Mouse (Mus musculus): ENCODE data around the gene Il4i1. TPM values are rescaled to one million over a fixed set of nuclear protein-coding genes. Genes with fewer than 3 reads are reported as not detected.

Il4i1 gene
- 1.1 to 5.2 TPM (median 3.7 TPM) in 3 replicates for total RNA-seq (2017)

DNA sequence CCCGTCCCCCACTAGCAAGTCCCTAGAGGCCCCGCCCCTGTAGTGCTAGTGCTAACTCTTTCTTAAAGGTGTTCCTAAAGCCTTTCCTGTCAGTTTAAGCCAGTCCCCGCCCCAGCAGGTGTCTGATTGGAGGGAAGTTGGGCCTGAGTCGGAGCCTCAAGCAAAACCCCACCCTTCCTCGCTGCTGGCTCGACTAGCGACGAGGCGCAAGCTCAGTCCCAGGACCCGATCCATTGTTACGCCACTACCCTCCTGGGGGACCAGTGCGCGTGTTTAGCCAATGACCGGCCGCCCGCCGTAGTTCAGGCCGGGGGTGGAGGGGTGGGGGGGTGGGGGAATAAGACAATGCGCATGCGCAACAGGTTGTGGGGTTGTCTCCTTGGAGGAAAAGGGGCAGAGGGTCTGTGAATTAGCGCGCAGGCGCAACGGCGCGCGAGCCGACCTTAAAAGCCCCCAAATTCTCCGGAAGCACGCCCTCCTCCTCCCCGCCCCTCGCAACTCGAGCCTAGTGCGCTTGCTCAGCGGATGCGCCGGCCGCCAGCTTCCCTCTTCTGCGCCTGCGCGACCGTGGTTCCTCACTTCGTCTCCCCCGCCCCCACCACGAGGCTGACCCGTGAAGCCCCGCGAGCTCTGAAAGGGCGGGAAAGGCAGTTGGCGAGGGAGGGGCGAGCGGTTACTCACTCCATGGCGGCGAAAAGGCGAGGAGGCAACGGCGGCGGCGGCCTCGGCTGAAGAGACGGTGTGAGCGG is at the start of gene Il4i1, which contains the start of gene Nup62:
Gene Il4i1 (plus strand): TSS at position 667 of the 749 bp plus-strand sequence.
Gene Nup62 (plus strand): TSS at position 368 of the 749 bp plus-strand sequence.
- peak; percentile 95 for ATAC-seq (replicated peaks; ENCODE audit: insufficient number of reproducible peaks, low FRiP score, low TSS enrichment, poor library complexity, severe bottlenecking)

DNA sequence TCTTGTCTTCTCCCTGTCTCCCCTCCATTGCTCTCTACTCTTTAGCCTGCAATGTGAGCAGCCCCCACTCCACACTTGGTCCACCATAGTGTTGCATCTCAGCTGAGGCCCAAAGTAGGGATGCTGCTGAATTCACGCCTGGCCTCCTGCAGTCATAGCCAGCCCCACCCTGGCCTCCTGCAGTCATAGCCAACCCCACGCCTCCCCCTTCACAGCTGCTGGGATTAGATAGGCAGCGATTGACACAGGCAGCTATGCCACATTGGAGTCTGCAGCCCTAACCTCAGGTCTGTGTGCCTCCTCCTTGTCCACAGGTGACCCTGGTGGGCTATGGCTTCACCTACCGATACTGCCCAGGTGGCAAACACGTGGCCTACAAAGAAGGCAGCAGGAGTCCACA is 48.1 kb upstream of the Il4i1 start:
- ATAC-seq (replicated peaks; ENCODE audit: insufficient number of reproducible peaks, low FRiP score, low TSS enrichment, poor library complexity, severe bottlenecking): no peak

DNA sequence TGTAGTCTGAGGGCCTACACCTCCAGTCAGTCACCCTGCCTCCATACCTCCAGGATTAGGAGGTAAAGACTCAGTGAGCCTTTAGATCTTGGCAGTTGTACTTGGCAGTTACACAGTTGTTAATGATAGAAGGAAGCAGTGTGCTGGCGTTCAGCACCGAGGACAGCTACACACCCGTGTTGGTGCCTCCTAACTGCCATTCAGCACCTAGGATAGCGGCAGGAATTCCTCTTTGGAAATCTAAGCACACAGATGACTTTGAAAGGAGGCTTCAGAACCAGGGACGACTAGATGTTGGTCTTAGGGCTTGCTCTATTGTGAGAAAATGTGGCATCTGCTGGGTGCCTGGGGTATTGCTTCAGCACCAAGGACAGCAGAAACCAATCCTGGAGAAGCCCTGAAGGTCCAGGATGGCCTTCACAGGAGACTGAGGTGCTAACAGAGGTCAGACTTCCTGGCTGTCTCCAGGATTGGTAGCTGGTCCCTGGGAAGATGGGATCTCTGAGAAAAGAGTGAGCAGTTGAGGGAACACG is 46.1 kb upstream of the Il4i1 start:
- no peak for ATAC-seq (replicated peaks; ENCODE audit: insufficient number of reproducible peaks, low FRiP score, low TSS enrichment, poor library complexity, severe bottlenecking)

DNA sequence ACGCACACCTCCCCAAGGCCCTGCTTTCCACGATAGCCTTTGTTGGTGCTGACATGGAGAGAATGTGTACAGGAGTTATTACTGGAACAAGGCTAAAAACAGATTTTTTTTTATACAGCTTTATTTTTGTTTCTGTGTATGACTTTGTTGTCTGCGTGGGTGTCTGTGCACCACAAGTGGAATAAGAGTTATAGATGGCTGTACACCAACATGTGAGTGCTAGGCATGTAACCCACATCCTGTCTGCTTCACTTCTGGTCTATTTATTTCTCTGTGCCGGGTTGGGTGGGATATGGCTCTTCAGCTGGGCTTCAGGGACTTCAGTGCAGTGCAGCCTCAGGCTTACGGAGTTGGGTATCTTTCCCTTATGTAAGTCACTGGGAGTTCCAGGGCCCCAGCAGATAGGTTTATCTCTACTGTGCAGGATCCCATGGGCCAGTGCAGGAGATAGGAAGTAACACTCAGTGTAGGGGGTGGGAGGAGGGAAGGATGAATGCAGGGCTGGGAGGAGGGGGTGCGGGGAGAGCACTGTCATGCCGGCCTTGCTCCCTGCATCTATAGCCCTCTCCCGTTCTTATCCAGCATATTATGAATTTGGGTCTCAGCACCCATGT is 43.5 kb upstream of the Il4i1 start:
- no peak for ATAC-seq (replicated peaks; ENCODE audit: insufficient number of reproducible peaks, low FRiP score, low TSS enrichment, poor library complexity, severe bottlenecking)

DNA sequence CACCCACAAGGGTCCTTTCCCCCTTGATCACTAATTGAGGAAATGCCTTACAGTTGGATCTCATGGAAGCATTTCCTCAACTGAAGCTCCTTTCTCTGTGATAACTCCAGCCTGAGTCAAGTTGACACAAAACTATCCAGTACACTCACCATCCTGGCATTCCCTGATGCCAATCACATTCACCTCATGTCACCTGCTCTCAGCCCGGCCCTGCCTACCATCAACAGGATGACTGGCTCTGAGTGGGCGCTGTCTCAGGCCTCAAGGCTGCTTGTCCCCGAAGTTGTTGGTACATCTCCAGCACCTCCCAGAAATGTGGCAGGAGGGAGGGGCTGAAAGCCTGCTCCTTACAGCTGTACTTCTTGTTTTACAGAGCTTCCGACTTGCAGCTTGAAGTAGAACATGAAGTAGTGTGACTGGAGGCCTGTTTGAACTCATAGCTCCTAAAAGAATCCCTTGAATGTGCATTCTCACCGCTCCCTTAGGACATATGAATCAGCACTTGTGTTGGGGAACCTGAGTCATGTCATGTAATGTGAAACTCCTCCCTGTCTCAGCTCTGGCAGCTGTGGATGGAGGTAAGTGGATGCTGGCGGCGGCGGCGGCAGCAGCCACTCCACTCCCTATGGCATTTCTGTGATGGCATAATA is 39.2 kb upstream of the Il4i1 start:
- ATAC-seq (replicated peaks; ENCODE audit: insufficient number of reproducible peaks, low FRiP score, low TSS enrichment, poor library complexity, severe bottlenecking): no peak

DNA sequence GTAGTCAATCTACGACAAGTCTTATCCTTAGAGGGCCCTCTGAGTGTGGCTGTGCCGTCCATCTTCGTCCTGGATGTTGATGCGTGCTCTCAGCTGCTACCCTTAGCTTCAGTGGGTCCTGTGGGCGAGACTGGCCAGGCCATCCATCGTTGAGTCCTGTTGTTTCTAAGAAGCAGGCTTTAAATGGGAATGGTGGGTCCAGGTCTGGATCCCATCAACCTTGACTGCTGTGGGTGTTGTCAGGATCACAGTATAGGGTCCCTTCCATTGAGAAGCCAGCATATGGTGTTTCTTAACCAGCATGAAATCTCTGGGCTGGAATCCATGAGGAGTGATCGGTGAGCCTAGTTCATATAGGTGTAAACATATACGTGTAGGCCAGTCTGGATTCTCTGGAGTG is 36.1 kb upstream of the Il4i1 start:
- no peak for ATAC-seq (replicated peaks; ENCODE audit: insufficient number of reproducible peaks, low FRiP score, low TSS enrichment, poor library complexity, severe bottlenecking)

DNA sequence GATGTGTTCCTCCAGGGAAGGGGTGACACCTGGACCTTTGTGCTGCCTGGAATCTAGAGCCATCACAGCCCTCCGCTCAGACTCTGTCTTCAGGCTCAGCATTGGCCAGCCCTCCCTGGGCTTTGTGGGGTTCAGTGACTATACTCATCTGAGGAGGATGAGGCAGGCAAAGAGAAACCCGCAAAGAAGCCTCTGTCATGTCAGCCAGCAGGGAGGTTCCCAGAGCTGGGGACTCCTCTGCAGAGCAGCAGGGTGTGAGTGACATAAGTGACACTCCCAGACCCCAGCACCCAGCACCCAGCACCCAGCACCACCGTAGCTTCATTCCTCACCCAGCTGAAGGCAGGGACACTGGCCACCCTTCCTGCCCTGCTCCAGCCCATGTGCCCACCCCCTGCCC is 26.7 kb upstream of the Il4i1 start:
- no peak for ATAC-seq (replicated peaks; ENCODE audit: insufficient number of reproducible peaks, low FRiP score, low TSS enrichment, poor library complexity, severe bottlenecking)

DNA sequence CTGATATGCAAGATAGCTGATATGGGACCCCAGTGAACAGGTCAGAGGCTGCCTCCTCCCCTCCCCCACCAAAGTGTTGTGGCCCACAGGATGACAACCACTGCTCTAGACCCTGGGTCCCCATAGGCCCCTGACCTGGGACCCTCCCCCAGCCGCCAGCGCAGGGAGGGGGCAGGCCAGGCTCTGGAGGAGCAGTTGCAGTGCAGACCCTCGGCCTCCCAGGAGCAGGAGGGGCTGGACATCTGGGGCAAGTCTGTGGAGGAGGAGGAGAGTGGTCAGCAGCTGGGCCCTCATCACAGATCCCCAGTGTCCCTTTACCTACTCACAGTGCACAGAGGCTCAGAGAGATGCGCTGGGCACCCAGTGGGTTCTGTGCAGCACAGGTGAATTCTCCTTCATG is 26.1 kb upstream of the Il4i1 start:
- no peak for ATAC-seq (replicated peaks; ENCODE audit: insufficient number of reproducible peaks, low FRiP score, low TSS enrichment, poor library complexity, severe bottlenecking)

DNA sequence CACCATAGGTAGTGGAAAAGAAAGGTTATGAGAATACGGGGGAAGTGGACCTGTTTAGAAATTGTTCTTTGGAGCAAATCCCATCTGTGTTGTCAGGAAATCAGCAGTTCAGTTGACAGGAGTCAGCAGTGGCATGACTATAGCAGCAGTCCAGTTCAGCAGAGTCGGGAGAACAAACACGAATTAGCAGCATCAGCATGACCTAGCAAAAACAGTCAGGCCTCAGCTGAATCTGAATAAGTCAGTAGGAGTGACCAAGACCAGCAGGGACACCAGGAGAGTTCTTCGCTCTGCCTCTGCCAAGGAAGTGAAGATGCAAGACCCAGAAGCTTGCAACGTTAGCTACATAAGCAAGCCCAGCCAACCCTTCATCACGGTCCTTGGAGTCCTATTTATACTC is 23.4 kb upstream of the Il4i1 start:
- no peak for ATAC-seq (replicated peaks; ENCODE audit: insufficient number of reproducible peaks, low FRiP score, low TSS enrichment, poor library complexity, severe bottlenecking)

DNA sequence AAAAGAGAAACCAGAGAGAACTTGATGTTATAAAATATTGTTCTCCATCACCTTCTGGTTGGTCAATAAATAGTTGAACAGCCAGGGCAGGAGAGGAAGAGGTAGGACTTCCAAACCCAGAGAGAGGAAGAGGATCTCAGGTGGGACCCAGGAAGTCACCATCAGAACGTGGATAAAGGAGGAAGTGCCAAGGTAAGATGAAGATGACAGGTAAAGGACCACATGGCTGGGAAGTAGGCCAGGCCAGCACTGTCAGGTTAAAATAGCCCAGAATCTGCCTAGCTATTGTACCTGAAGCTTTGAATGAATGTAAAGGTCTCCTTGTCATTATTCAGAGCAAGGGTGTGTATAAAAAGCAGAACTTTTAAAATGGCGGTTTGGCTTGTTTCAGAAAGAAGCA is 7.3 kb upstream of the Il4i1 start:
- no peak for ATAC-seq (replicated peaks; ENCODE audit: insufficient number of reproducible peaks, low FRiP score, low TSS enrichment, poor library complexity, severe bottlenecking)

DNA sequence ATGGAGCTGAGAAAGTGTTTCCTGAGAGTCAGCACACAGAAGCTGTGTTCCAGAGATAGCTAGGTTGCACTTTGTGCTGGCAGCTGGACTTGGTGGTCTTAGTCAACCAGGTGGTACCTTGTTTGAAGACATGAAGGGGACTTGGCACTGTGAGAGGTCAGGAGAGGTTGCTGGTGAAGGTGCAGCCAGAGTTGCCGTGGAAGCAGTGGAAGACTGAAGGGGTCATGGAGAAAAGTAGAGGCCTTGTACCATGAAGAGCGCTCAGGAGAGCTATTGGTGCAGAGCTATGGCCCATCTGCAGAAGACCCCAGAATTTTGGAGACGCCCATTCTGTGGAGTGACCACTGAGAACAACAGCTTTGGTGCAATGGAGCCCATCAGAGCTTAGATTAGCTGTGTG is 6.7 kb upstream of the Il4i1 start:
- no peak for ATAC-seq (replicated peaks; ENCODE audit: insufficient number of reproducible peaks, low FRiP score, low TSS enrichment, poor library complexity, severe bottlenecking)

DNA sequence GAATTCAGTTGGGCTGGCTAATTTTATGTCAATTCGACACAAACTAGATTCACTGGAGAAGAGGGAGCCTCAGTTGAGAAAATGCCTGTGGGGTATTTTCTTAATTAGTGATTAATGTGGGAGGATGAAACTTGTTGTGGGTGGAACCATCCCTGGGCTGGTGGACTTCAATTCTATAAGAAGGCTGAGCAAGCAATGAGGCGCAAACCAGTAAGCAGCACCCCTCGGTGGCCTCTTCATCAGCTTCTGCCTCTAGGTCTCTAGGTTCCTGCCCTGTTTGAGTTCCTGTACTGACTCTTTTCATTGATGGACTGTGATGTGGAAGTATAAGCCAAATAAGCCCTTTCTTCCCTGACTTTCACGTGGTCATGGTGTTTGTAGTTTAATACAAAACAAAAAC is 5.8 kb upstream of the Il4i1 start:
- ATAC-seq (replicated peaks; ENCODE audit: insufficient number of reproducible peaks, low FRiP score, low TSS enrichment, poor library complexity, severe bottlenecking): no peak

DNA sequence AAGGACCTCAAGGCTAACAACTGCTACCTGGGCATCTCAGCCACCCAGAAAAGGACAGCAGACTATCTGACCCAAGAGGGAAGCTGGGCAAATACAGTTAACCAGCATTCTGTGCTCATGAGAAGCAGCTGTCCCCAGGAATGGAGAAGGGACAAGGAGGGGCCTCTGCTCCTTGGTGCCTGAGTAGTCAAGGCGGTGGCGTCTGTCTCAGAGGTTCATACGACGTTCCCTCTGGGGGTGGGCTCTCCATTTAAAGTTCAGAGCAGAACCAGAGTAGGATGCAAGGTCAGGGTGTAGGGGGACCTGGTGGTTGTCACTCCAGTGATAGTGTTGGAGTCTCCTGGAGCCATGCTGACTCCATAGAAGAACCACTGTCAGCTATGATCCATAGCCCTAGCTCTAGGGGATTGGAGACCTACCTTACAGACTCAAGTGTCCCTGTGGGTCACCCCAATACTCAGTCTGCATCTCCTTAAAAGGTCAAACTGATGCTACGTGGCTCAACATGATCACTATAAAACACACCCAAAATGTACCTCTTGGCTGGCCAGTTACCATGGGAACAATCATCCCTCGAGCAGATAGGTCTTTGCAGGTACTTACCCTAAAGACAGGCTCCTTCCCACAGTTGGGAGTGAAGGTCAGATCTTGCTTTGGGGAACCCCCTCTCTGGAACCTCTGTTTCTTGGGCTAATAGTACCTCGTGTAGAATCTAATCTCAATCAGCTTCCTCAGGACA is 5.2 kb upstream of the Il4i1 start:
- ATAC-seq (replicated peaks; ENCODE audit: insufficient number of reproducible peaks, low FRiP score, low TSS enrichment, poor library complexity, severe bottlenecking): no peak

DNA sequence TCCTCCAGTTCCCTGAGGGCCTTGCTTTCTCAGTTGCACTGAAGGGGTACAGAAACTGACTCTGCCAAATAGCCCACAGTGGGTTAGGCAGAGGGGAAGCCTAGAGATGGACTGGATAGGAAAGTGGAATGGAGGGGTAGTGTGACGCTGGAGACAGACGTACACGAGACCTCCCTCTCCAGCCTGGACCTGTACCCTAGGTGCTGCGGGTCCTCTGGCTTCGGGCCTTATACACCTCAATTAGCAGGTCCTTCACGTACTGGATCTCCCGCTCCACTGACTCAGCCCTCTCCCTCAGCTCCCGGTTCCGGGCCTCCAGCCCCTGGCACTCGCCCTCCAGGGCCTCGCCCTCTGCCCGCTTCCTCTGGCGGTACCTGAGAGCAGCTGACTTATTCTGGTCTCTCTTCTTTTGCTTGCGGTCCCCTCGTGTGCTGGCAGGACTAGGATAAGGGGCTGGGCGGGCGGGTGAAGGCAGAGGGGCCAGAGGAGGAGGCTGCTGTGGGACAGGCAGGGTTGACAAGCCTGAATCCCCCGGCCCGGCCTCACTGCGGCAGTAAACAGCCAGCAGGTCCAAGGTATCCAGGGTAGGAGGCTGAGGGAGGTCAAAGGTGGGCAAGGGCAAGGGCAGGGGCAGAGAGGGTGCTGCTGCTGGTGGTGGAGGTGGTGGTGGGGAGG is 3.4 kb upstream of the Il4i1 start:
- no peak for ATAC-seq (replicated peaks; ENCODE audit: insufficient number of reproducible peaks, low FRiP score, low TSS enrichment, poor library complexity, severe bottlenecking)

DNA sequence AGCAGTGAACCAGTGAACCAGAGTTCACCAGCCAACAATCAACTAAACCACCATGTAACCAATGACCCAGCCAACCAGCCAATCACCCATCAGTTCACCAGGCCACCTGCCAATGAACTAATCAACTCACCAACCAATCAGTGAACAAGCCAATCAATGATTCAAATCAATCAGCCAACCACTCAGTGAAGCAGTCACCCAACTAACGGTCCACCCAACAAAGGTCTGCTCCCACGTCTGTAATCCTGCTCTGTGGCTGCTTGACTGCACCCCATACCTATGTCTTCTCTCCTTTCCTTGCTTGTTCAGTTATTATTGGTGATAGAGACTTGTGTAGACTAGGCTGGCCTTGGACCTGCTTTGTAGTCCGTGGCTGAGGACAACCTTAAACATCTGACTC is 2.2 kb upstream of the Il4i1 start:
- ATAC-seq (replicated peaks; ENCODE audit: insufficient number of reproducible peaks, low FRiP score, low TSS enrichment, poor library complexity, severe bottlenecking): no peak

DNA sequence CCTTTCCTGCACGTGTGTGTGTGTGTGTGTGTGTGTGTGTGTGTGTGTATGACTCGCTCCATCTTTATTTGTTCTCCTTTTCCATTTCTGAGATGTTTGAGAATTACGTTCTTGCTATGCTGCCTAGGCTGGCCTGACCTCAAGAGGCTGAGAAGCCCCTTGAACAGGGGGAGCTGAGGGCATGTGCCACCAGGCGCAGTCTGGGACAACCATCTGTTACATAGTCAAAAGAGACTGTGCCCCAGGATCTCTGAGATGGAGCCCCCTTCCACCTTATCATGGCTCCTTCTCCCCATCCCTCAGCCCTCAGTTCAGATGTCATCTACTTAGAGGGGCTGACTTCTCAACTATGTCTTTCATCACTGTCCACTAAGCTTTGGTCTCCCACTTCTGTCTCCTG is 1.8 kb upstream of the Il4i1 start:
- ATAC-seq (replicated peaks; ENCODE audit: insufficient number of reproducible peaks, low FRiP score, low TSS enrichment, poor library complexity, severe bottlenecking): no peak

DNA sequence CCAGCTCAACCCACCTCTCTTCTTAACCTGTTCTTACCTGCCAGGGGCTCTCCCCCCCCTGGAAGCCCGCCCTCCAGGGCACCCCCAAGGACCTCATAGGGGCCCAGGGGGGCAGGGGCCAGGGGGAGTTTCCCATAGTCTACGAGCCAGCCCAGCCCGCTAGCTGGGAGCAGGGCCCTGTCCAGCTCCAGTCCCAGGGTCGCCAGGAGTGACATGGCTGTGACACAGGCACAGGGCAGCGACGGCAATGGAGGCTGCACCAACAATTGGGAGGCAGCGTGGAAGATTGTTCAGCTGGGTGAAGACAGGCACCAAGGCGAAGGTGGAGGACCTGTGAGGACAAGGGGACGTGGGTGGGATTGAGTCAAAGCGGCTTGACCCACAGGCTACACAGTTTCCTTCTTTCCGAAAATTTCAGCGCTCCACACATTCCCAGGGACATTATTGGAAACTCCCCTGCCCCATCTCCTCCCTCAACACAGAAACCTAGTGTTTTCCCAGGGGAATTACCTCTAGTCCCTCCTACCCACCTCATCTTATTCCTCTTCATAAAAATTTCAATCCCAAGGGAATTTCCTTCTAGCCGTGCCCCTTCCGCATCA is 1.1 kb upstream of the Il4i1 start:
- no peak for ATAC-seq (replicated peaks; ENCODE audit: insufficient number of reproducible peaks, low FRiP score, low TSS enrichment, poor library complexity, severe bottlenecking)

DNA sequence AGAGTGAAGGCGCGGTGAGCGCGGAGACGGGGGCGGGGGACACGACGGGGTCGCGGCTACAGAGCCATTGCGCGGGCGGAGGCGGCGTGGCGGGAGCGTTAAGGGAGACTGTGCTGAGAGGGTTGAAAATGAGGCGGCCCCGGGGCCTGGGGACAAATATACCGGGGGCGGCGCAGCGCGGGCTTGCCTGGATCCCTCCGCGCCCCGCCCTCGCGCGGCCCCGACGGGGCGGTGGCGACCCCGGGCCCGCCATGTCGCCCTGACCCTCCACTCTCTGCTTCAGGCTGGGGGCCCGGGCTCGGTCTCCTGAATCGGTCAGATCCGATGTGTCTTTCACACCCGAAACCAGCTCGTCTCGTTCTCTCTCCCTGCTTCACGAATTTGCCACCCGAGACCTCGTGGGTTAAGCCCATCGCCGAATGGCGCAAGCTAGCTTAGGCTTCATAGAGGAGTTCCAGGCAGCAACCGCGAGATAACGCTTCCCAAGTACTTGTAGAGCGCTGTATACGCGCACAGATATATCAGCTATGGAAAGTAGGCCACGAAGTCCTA is 359 bp downstream of the Il4i1 start, which contains the start of gene Atf5:
Gene Atf5 (minus strand): TSS at position 189 of the 552 bp plus-strand sequence.
- no peak for ATAC-seq (replicated peaks; ENCODE audit: insufficient number of reproducible peaks, low FRiP score, low TSS enrichment, poor library complexity, severe bottlenecking)

Measured in monocyte, adult 5-6 weeks (primary cell).